Mouse (Mus musculus) spleen, postnatal 36 days (tissue): ENCODE data around the gene Zfp869.
"Not testable (repeated sequence)": the region's sequence is repeated elsewhere in the genome, so short reads cannot be mapped to it uniquely, and the experiment has no call there.

Experiments
- DNase-seq, 2 experiments: peaks; one replicate each; pipeline ENCODE4 v3.0.0; 2022; ENCODE audit warnings: low spot score in 2 of 2, mixed read lengths in 1 of 2

Zfp869 gene

DNA sequence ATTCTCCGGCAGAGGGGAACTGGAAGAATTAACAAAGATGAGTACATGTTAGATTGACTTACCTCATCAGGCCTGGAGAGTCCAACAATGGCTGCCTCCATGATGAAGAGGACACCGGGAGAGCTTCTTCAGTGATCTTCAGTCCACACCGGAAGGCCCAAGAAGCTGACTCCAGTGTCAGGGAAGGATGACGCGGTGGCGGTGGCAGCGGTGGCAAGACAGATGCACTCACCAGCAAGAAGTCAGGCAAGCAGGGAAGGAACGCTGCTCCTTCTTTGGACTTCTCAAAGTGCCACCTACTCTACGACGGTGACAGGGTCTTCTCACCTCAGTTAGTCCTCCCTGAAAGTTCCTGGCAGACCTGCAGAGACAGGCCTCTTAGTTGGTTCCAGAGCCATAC, at the start of gene Zfp869:
Zfp869 (minus strand) TSS at position 101 of the 400 bp plus-strand sequence.
- DNase-seq: not testable (repeated sequence)

DNA sequence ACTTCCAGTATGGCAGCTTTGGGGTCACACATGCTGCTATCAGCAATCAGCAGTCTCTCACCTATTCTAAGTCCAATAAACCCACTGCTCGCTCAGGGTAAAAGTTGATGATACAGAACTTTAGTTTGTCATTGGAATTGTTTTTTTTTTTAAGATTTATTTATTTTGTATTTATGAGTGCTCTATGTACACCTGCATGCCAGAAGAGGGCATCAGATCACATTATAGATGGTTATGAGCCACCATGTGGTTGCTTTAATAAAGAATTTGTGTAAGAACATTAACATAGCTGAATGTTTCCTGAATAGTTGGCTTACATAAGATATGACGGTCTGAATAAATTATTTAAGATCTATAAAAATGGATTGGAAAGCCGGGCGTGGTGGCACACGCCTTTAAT, 47.8 kb upstream of the Zfp869 start:
- no peak for DNase-seq

DNA sequence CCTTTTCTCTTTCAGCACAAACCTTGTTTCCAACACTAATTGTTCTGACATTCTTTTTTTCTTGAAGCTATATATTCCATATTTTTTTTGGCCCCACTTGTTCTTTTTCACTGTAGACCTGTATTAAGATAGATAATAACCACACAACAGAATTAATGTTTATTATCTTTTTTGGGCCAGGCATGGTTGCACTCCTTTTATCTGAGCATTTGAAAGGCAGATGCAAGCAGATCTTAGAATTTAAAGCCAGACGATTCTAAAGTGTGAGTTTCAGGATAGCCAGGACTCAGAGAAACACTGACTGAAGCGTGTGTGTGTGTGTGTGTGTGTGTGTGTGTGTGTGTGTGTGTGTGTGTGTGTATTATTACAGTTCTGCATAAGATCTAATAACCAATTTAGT, 41.9 kb upstream of the Zfp869 start:
- DNase-seq: no peak

- DNase-seq: peak; percentile 94
Measured at GRCm38 (mm10) chr8:69749544-69750454, 39.3 kb upstream of the Zfp869 start, which contains the start of gene Zfp963. TSS of gene Zfp963 (minus strand) at chr8:69749970.

DNA sequence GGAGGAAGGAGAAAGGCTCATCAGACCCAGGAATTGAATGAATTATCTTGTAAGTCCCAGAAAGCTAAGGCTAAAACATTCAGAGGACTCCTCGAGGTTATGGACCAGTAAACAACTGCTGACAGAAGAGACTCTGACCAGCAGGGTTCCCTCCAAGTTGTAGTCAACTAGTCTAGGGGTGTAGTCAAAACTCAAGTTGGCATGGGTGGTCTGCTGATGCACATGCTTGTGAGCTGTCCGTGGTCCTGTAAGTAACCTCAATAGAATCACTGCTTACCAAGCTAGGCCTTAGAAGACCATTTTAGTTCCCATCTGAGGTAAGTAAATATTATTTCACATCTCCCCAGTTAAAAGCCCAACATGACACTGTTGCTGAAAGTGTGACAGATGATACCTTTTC, 30.7 kb upstream of the Zfp869 start:
- DNase-seq: no peak

DNA sequence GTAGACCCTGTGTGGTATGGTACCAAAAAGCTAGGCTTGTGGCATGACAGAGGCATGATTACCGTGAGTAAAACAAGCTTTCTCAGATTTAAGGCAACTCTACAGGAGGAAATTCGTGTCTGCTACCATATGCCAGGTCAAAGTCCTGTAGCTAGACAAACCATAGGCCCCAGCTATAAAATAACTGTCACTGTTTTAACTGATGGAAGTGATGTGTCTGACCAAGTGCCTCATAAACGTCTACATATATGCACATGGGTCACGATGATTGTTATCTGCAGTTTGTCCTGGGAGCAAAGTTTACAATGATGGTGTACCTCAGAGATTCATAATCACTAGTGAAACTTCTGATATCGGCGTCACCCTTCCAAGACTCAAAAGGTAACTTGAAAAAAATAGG, 30.2 kb upstream of the Zfp869 start:
- DNase-seq: no peak

GRCm38 (mm10) chr8:69735495-69735894, 25.0 kb upstream of the Zfp869 start:
- DNase-seq: no peak

DNA sequence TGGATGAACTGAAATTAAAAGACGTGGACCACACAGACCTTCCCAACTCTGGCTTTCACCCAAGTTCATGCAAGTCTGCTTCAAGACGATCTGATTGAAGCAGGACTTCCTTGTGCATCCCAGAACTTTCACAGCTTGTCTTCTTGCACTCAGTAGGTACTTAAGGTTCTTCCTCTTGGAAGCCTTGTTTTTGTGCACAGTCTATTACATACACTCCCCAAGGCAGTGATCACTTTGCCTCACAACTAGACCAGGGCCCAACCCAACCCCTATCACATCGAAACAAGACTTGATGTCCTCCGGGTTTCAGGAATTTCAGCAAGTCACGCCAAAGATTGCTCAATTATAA, 6.7 kb upstream of the Zfp869 start:
- DNase-seq: no peak

DNA sequence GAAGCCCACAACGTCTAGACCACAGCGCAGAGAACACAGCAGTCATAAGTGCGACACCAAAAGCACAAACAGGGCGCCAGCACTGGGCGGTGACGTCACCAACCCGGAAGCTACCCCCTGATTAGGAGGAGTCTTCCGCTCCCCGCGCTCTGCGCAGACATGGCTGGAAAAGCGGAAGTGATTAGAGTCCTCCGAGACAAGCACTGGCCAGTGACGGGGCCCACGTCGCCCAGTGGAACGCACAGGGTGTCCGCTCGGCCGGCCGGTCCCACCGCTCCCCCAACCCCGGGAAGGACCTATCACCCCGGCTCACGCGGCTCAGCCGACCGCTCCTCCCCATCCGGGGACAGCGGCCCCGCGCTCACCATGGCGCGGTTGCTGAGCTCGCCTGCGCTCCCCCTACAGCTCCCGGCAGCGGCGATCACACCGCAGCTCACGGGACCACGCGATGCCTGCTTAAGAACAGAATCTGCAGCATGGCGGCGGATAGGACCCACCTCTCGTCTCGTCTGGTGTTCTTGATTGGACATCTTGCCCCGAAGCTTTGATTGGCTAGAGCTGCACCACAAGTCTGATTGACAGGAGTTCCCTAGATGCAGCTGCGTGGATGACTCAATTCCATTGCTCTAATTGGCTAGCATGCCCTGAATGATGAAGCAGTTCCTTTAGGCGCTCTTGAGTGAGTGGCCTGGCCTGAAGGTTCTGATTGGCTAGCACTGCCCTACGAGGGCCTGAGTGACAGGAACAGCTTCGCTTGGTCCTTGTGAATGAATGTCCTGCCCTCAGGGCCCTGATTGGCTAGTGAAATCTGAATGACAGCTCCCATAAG, 6.1 kb upstream of the Zfp869 start:
- DNase-seq: peak; percentile 98

GRCm38 (mm10) chr8:69715366-69715765, 4.8 kb upstream of the Zfp869 start:
- no peak for DNase-seq

DNA sequence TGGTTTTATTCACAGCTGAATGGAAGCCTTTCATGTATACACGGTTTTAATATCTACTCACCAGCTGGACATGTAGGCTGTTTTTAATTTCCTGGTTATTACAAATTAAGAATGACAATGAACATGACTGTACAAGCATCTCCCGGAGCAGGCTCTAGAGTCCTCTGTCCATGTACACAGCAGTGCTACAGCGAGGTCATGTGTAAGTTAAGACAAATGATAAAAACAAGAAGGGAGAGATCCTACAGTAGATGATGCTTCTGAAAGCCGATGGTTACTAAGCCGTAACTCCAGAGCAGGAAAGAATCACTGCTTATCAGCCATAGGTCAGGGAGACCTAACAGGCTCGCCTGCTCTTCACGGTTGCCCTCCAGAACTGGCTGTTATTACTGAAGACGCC, 3.0 kb upstream of the Zfp869 start:
- DNase-seq: no peak

DNA sequence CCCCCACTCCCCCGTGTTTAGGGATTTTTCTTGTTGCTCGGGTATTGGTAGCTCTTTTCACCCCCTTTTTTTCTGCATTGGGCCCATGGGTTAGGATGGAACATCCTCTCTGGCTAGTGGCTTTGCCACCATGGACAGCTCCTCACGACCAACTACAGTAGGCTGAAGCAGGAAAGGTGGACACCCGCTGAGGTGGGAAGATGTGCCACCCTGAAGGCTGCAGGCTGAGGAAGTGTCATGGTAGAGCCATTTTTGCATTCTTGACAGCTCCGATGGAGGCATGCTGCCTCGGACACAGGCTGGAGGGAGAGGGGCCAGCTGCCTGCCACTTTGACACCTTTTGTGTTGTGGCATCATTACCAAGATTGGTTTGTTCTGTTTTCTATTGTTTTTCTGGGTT, 8.7 kb downstream of the Zfp869 start:
- no peak for DNase-seq

GRCm38 (mm10) chr8:69665051-69665450, 45.5 kb downstream of the Zfp869 start:
- not testable (repeated sequence) for DNase-seq

DNA sequence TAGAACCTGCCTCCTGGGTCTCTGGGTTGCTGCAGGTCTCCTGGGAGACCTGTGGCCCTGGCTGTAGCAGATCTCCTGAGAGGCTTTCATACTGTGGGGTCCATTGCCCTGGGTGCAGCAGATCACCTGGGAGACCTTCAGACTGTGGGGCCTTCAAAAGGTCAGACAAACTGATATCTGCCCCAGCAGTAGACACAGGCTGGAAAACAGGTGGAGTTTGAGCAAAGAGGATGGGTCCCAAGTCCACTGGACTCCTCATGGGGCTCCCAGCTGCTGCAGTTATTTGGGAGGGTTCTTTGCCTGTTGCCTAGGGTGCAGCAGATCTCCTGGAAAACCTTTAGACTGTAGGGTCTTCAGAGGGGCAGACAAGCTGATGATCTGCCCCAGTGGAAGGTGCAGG, 49.2 kb downstream of the Zfp869 start:
- no peak for DNase-seq
